Mouse (Mus musculus): ENCODE measurements at regions not wholly inside any gene's neighbourhood (a gene's known extent, or its start where the extent isn't known, plus 50 kb on each side); places are given as distances from the start of the nearest gene placed in this dataset.

- WGBS: 72% methylated on average over 11 of the region's 11 CpGs
- H3K27me3 ChIP-seq (ENCODE audit: control insufficient read depth, insufficient read depth, low read length): no peaks in the 10 kb centered on the region
- H3K27ac ChIP-seq (ENCODE audit: low read depth, low read length): no peak overlapping the region
- 0 out of 2 replicates have a peak, but pooled peaks cover 5% of the 10 kb centered on the region for H3K4me1 ChIP-seq (ENCODE audit: control insufficient read depth, insufficient read depth, low read length)
- H3K4me2 ChIP-seq (replicated peaks; ENCODE audit: low read depth, low read length): no peak overlapping the region
- H3K9me3 ChIP-seq (ENCODE audit: control insufficient read depth, low read length): no peaks in the 10 kb centered on the region
- H3K9ac ChIP-seq (ENCODE audit: low read depth, low read length): no peak overlapping the region
- H3K36me3 ChIP-seq (ENCODE audit: control insufficient read depth, insufficient read depth, low read length): no peaks in the 10 kb centered on the region
- H3K4me3 ChIP-seq (ENCODE audit: low read length): no peak overlapping the region
- ATAC-seq (ENCODE audit: low FRiP score, low TSS enrichment): no peak
Measured at GRCm38 (mm10) chr1:90486349-90486839, 116.4 kb upstream of the Cops8 start.

GRCm38 (mm10) chr1:90487886-90488285, 114.9 kb upstream of the Cops8 start:
- Histone ChIP-seq H3K4me1 (ENCODE audit: control insufficient read depth, insufficient read depth, low read length) (no peaks in the 10 kb centered on the region), H3K9me3 (ENCODE audit: control insufficient read depth, low read length) (no peaks in the 10 kb centered on the region), H3K27ac (ENCODE audit: low read depth, low read length) (no peak overlapping the region), H3K27me3 (ENCODE audit: control insufficient read depth, insufficient read depth, low read length) (no peaks in the 10 kb centered on the region), H3K4me3 (ENCODE audit: low read length) (no peak overlapping the region), H3K36me3 (ENCODE audit: control insufficient read depth, insufficient read depth, low read length) (no peaks in the 10 kb centered on the region), H3K4me2 (replicated peaks; ENCODE audit: low read depth, low read length) (no peak overlapping the region), H3K9ac (ENCODE audit: low read depth, low read length) (no peak overlapping the region)
- no peak for ATAC-seq (ENCODE audit: low FRiP score, low TSS enrichment)
- 91% methylated on average over 2 of the region's 2 CpGs for WGBS

- no peaks in the 10 kb centered on the region for H3K27me3 ChIP-seq (ENCODE audit: control insufficient read depth, insufficient read depth, low read length)
- H3K4me3 ChIP-seq (ENCODE audit: low read length): no peak overlapping the region
- H3K9me3 ChIP-seq (ENCODE audit: control insufficient read depth, low read length): no peaks in the 10 kb centered on the region
- H3K4me2 ChIP-seq (replicated peaks; ENCODE audit: low read depth, low read length): no peak overlapping the region
- 91% methylated on average over 2 of the region's 2 CpGs for WGBS
- no peak overlapping the region for H3K27ac ChIP-seq (ENCODE audit: low read depth, low read length)
- no peaks in the 10 kb centered on the region for H3K4me1 ChIP-seq (ENCODE audit: control insufficient read depth, insufficient read depth, low read length)
- no peak overlapping the region for H3K9ac ChIP-seq (ENCODE audit: low read depth, low read length)
- no peaks in the 10 kb centered on the region for H3K36me3 ChIP-seq (ENCODE audit: control insufficient read depth, insufficient read depth, low read length)
- ATAC-seq (ENCODE audit: low FRiP score, low TSS enrichment): no peak
Measured at GRCm38 (mm10) chr1:90488991-90489390, 113.8 kb upstream of the Cops8 start.

- WGBS: 80% methylated on average over 10 of the region's 10 CpGs
- Histone ChIP-seq H3K27me3 (ENCODE audit: control insufficient read depth, insufficient read depth, low read length) (no peaks in the 10 kb centered on the region), H3K4me3 (ENCODE audit: low read length) (no peak overlapping the region), H3K27ac (ENCODE audit: low read depth, low read length) (no peak overlapping the region), H3K9ac (ENCODE audit: low read depth, low read length) (no peak overlapping the region), H3K4me2 (replicated peaks; ENCODE audit: low read depth, low read length) (no peak overlapping the region), H3K4me1 (ENCODE audit: control insufficient read depth, insufficient read depth, low read length) (no peaks in the 10 kb centered on the region), H3K9me3 (ENCODE audit: control insufficient read depth, low read length) (no peaks in the 10 kb centered on the region), H3K36me3 (ENCODE audit: control insufficient read depth, insufficient read depth, low read length) (no peaks in the 10 kb centered on the region)
- no peak for ATAC-seq (ENCODE audit: low FRiP score, low TSS enrichment)
Measured at GRCm38 (mm10) chr1:90490335-90490734, 112.4 kb upstream of the Cops8 start.

GRCm38 (mm10) chr1:90493481-90493880, 109.3 kb upstream of the Cops8 start:
- H3K27ac ChIP-seq (ENCODE audit: low read depth, low read length): no peak overlapping the region
- H3K4me3 ChIP-seq (ENCODE audit: low read length): no peak overlapping the region
- H3K4me2 ChIP-seq (replicated peaks; ENCODE audit: low read depth, low read length): no peak overlapping the region
- H3K4me1 ChIP-seq (ENCODE audit: control insufficient read depth, insufficient read depth, low read length): no peaks in the 10 kb centered on the region
- WGBS: 36% methylated on average over 7 of the region's 7 CpGs
- H3K36me3 ChIP-seq (ENCODE audit: control insufficient read depth, insufficient read depth, low read length): no peaks in the 10 kb centered on the region
- H3K27me3 ChIP-seq (ENCODE audit: control insufficient read depth, insufficient read depth, low read length): no peaks in the 10 kb centered on the region
- no peak for ATAC-seq (ENCODE audit: low FRiP score, low TSS enrichment)
- H3K9me3 ChIP-seq (ENCODE audit: control insufficient read depth, low read length): no peaks in the 10 kb centered on the region
- H3K9ac ChIP-seq (ENCODE audit: low read depth, low read length): no peak overlapping the region

GRCm38 (mm10) chr1:90495174-90495573, 107.6 kb upstream of the Cops8 start:
- 85% methylated on average over 9 of the region's 9 CpGs for WGBS
- Histone ChIP-seq H3K27me3 (ENCODE audit: control insufficient read depth, insufficient read depth, low read length) (no peaks in the 10 kb centered on the region), H3K4me3 (ENCODE audit: low read length) (no peak overlapping the region), H3K36me3 (ENCODE audit: control insufficient read depth, insufficient read depth, low read length) (no peaks in the 10 kb centered on the region), H3K4me2 (replicated peaks; ENCODE audit: low read depth, low read length) (no peak overlapping the region), H3K9ac (ENCODE audit: low read depth, low read length) (no peak overlapping the region), H3K9me3 (ENCODE audit: control insufficient read depth, low read length) (0 out of 2 replicates have a peak, but pooled peaks cover 4% of the 10 kb centered on the region), H3K27ac (ENCODE audit: low read depth, low read length) (no peak overlapping the region), H3K4me1 (ENCODE audit: control insufficient read depth, insufficient read depth, low read length) (no peaks in the 10 kb centered on the region)
- no peak for ATAC-seq (ENCODE audit: low FRiP score, low TSS enrichment)

GRCm38 (mm10) chr1:90497568-90497967, 105.2 kb upstream of the Cops8 start:
- Histone ChIP-seq H3K36me3 (ENCODE audit: control insufficient read depth, insufficient read depth, low read length) (no peaks in the 10 kb centered on the region), H3K9ac (ENCODE audit: low read depth, low read length) (no peak overlapping the region), H3K27me3 (ENCODE audit: control insufficient read depth, insufficient read depth, low read length) (no peaks in the 10 kb centered on the region), H3K4me3 (ENCODE audit: low read length) (no peak overlapping the region), H3K4me1 (ENCODE audit: control insufficient read depth, insufficient read depth, low read length) (no peaks in the 10 kb centered on the region), H3K9me3 (ENCODE audit: control insufficient read depth, low read length) (0 out of 2 replicates have a peak, but pooled peaks cover 4% of the 10 kb centered on the region), H3K27ac (ENCODE audit: low read depth, low read length) (no peak overlapping the region), H3K4me2 (replicated peaks; ENCODE audit: low read depth, low read length) (no peak overlapping the region)
- ATAC-seq (ENCODE audit: low FRiP score, low TSS enrichment): no peak

GRCm38 (mm10) chr1:90501373-90501772, 101.4 kb upstream of the Cops8 start:
- Histone ChIP-seq H3K4me2 (replicated peaks; ENCODE audit: low read depth, low read length) (no peak overlapping the region), H3K4me3 (ENCODE audit: low read length) (no peak overlapping the region), H3K4me1 (ENCODE audit: control insufficient read depth, insufficient read depth, low read length) (no peaks in the 10 kb centered on the region), H3K9me3 (ENCODE audit: control insufficient read depth, low read length) (0 out of 2 replicates have a peak, but pooled peaks cover 4% of the 10 kb centered on the region), H3K27ac (ENCODE audit: low read depth, low read length) (no peak overlapping the region), H3K9ac (ENCODE audit: low read depth, low read length) (no peak overlapping the region), H3K36me3 (ENCODE audit: control insufficient read depth, insufficient read depth, low read length) (no peaks in the 10 kb centered on the region), H3K27me3 (ENCODE audit: control insufficient read depth, insufficient read depth, low read length) (no peaks in the 10 kb centered on the region)
- ATAC-seq (ENCODE audit: low FRiP score, low TSS enrichment): no peak

GRCm38 (mm10) chr1:90502371-90502770, 100.4 kb upstream of the Cops8 start:
- Histone ChIP-seq H3K27me3 (ENCODE audit: control insufficient read depth, insufficient read depth, low read length) (no peaks in the 10 kb centered on the region), H3K4me1 (ENCODE audit: control insufficient read depth, insufficient read depth, low read length) (0 out of 2 replicates have a peak, but pooled peaks cover 3% of the 10 kb centered on the region), H3K9me3 (ENCODE audit: control insufficient read depth, low read length) (0 out of 2 replicates have a peak, but pooled peaks cover 4% of the 10 kb centered on the region), H3K4me3 (ENCODE audit: low read length) (no peak overlapping the region), H3K4me2 (replicated peaks; ENCODE audit: low read depth, low read length) (no peak overlapping the region), H3K27ac (ENCODE audit: low read depth, low read length) (no peak overlapping the region), H3K36me3 (ENCODE audit: control insufficient read depth, insufficient read depth, low read length) (no peaks in the 10 kb centered on the region), H3K9ac (ENCODE audit: low read depth, low read length) (no peak overlapping the region)
- no peak for ATAC-seq (ENCODE audit: low FRiP score, low TSS enrichment)
- 89% methylated on average over 3 of the region's 3 CpGs for WGBS
